Mouse (Mus musculus) intestine, embryonic 16.5 days (tissue): ENCODE results near the gene Tdo2. TPM values are rescaled to one million over a fixed set of nuclear protein-coding genes. Genes with fewer than 3 reads are reported as not detected.

ENCODE experiments used
- ATAC-seq: fragments of 200-750 bp; cut with Nextera tagmentation; 2 replicates; pipeline ENCODE4 v1.8.0; 2017; ENCODE audit warnings: moderate TSS enrichment, moderate library complexity
- H3K27ac ChIP-seq: fragments of 300-500 bp; sonication (generic); 2 replicates; pipeline ENCODE4 v1.5.1; 2014; ENCODE audit warnings: mild to moderate bottlenecking, low read length
- H3K27me3 ChIP-seq: fragments of 300-500 bp; sonication (generic); replicated peaks from 2 replicates; pipeline ENCODE4 v1.6.1; 2014; ENCODE audit warnings: low read length, control low read depth, mixed read lengths; ENCODE audit not compliant: control insufficient read depth, insufficient read depth
- H3K36me3 ChIP-seq: fragments of 300-500 bp; sonication (generic); 2 replicates; pipeline ENCODE4 v1.6.1; 2014; ENCODE audit warnings: low read length, control low read depth; ENCODE audit not compliant: control insufficient read depth, insufficient read depth
- H3K4me1 ChIP-seq: fragments of 300-500 bp; sonication (generic); 2 replicates; pipeline ENCODE4 v1.6.1; 2014; ENCODE audit warnings: low read length, control low read depth, mixed read lengths; ENCODE audit not compliant: control insufficient read depth, insufficient read depth
- H3K4me2 ChIP-seq: fragments of 300-500 bp; sonication (generic); 2 replicates; pipeline ENCODE4 v1.6.1; 2014; ENCODE audit warnings: low read depth, low read length, control low read depth
- H3K4me3 ChIP-seq: fragments of 300-500 bp; sonication (generic); 2 replicates; pipeline ENCODE4 v1.5.1; 2014; ENCODE audit warnings: mild to moderate bottlenecking, low read length
- H3K9ac ChIP-seq: fragments of 300-500 bp; sonication (generic); 2 replicates; pipeline ENCODE4 v1.6.1; 2014; ENCODE audit warnings: low read depth, low read length
- H3K9me3 ChIP-seq: fragments of 300-500 bp; sonication (generic); 2 replicates; pipeline ENCODE4 v1.6.1; 2016; ENCODE audit warnings: low read length, control low read depth; ENCODE audit not compliant: control insufficient read depth
- WGBS: fragments of 180-500 bp; shearing (Covaris S2); extraction: QIAGEN DNeasy Blood & Tissue Kit; methylation state at CpG from one replicate; pipeline ENCODE4 v1.1.7; 2014; 5-methylcytosine and 5-hydroxymethylcytosine counted together
- polyA plus RNA-seq: library from polyadenylated mRNA; unstranded; fragments of >200 nt; fragmentation: Nextera tagmentation; extraction: Ambion mirVana; gene quantifications from 2 replicates; pipeline ENCODE4 v1.2.1, GENCODE M21; 2015

Gene Tdo2
- polyA plus RNA-seq, 1 experiment from 2014 or later: 1.1 TPM

- no peak for ATAC-seq
- H3K27ac ChIP-seq: no peak overlapping the region
- no peaks in the 10 kb centered on the region for H3K27me3 ChIP-seq
- H3K4me2 ChIP-seq: no peak overlapping the region
- no peaks in the 10 kb centered on the region for H3K36me3 ChIP-seq
- H3K4me1 ChIP-seq: peaks cover 5% of the 10 kb centered on the region; the same call in 1 of the 2 replicates
- H3K9ac ChIP-seq: no peak overlapping the region
- no peaks in the 10 kb centered on the region for H3K9me3 ChIP-seq
- no peak overlapping the region for H3K4me3 ChIP-seq
- WGBS: 81% methylated on average over 2 of the region's 2 CpGs
Measured at GRCm38 (mm10) chr3:81986103-81986502, 10.1 kb upstream of the Tdo2 start.

- no peak overlapping the region for H3K4me3 ChIP-seq
- no peak overlapping the region for H3K9ac ChIP-seq
- 45% methylated on average over 1 of the region's 1 CpGs for WGBS
- H3K36me3 ChIP-seq: no peaks in the 10 kb centered on the region
- no peak overlapping the region for H3K4me2 ChIP-seq
- ATAC-seq: no peak
- no peaks in the 10 kb centered on the region for H3K27me3 ChIP-seq
- no peak overlapping the region for H3K27ac ChIP-seq
- peaks cover 5% of the 10 kb centered on the region; the same call in 1 of the 2 replicates for H3K4me1 ChIP-seq
- no peaks in the 10 kb centered on the region for H3K9me3 ChIP-seq
Measured at GRCm38 (mm10) chr3:81985100-81985499, 9.1 kb upstream of the Tdo2 start.

- Histone ChIP-seq H3K27ac (no peak overlapping the region), H3K36me3 (no peaks in the 10 kb centered on the region), H3K27me3 (no peaks in the 10 kb centered on the region), H3K4me3 (no peak overlapping the region), H3K9ac (no peak overlapping the region), H3K9me3 (no peaks in the 10 kb centered on the region), H3K4me1 (0 out of 2 replicates have a peak, but pooled peaks cover 3% of the 10 kb centered on the region), H3K4me2 (no peak overlapping the region)
- ATAC-seq: peak; percentile 72
- 75% methylated on average over 8 of the region's 8 CpGs for WGBS
Measured at GRCm38 (mm10) chr3:81983120-81983895, 7.3 kb upstream of the Tdo2 start.

- Histone ChIP-seq H3K27ac (no peak within 1 kb of the TSS), H3K36me3 (no peaks in the 10 kb centered on the region), H3K9me3 (no peaks in the 10 kb centered on the region), H3K4me3 (no peak within 1 kb of the TSS), H3K27me3 (no peaks in the 10 kb centered on the region), H3K9ac (no peak within 1 kb of the TSS), H3K4me2 (no peak within 1 kb of the TSS), H3K4me1 (0 out of 2 replicates have a peak, but pooled peaks cover 3% of the 10 kb centered on the region)
- no peak for ATAC-seq
- WGBS: 68% methylated on average over 5 of the region's 5 CpGs
Measured at GRCm38 (mm10) chr3:81981990-81982389, 6.0 kb upstream of the Tdo2 start, which contains the start of gene Asic5. TSS of gene Asic5 (plus strand) at chr3:81982290.

GRCm38 (mm10) chr3:81981576-81981975 lies 5.6 kb upstream of the Tdo2 start:
- no peak overlapping the region for H3K9ac ChIP-seq
- H3K4me1 ChIP-seq: 0 out of 2 replicates have a peak, but pooled peaks cover 3% of the 10 kb centered on the region
- H3K9me3 ChIP-seq: no peaks in the 10 kb centered on the region
- ATAC-seq: no peak
- H3K27ac ChIP-seq: no peak overlapping the region
- no peaks in the 10 kb centered on the region for H3K27me3 ChIP-seq
- 84% methylated on average over 5 of the region's 5 CpGs for WGBS
- H3K4me2 ChIP-seq: no peak overlapping the region
- H3K4me3 ChIP-seq: no peak overlapping the region
- no peaks in the 10 kb centered on the region for H3K36me3 ChIP-seq

GRCm38 (mm10) chr3:81975607-81976006 lies 395 bp downstream of the Tdo2 start:
- Histone ChIP-seq H3K27ac (no peak overlapping the region), H3K4me3 (no peak overlapping the region), H3K4me2 (no peak overlapping the region), H3K36me3 (no peaks in the 10 kb centered on the region), H3K27me3 (no peaks in the 10 kb centered on the region), H3K9ac (no peak overlapping the region), H3K4me1 (no peaks in the 10 kb centered on the region), H3K9me3 (no peaks in the 10 kb centered on the region)
- ATAC-seq: no peak
- 42% methylated on average over 4 of the region's 4 CpGs for WGBS

- Histone ChIP-seq H3K4me2 (no peak overlapping the region), H3K4me3 (no peak overlapping the region), H3K9me3 (no peaks in the 10 kb centered on the region), H3K9ac (no peak overlapping the region), H3K27me3 (no peaks in the 10 kb centered on the region), H3K4me1 (no peaks in the 10 kb centered on the region), H3K27ac (no peak overlapping the region), H3K36me3 (no peaks in the 10 kb centered on the region)
- no peak for ATAC-seq
- WGBS: 59% methylated on average over 3 of the region's 3 CpGs
Measured at GRCm38 (mm10) chr3:81964596-81964995, 11.4 kb downstream of the Tdo2 start.

GRCm38 (mm10) chr3:81963768-81964167 lies 12.2 kb downstream of the Tdo2 start:
- no peaks in the 10 kb centered on the region for H3K9me3 ChIP-seq
- WGBS: 80% methylated on average over 5 of the region's 5 CpGs

GRCm38 (mm10) chr3:81961336-81961735 lies 14.7 kb downstream of the Tdo2 start:
- Histone ChIP-seq H3K27ac (no peak overlapping the region), H3K9me3 (no peaks in the 10 kb centered on the region), H3K4me1 (no peaks in the 10 kb centered on the region), H3K4me3 (no peak overlapping the region), H3K36me3 (no peaks in the 10 kb centered on the region), H3K9ac (no peak overlapping the region), H3K27me3 (no peaks in the 10 kb centered on the region), H3K4me2 (no peak overlapping the region)
- 85% methylated on average over 5 of the region's 5 CpGs for WGBS
- ATAC-seq: no peak

More at GRCm38 (mm10) chr3:81963768-81964167, 12.2 kb downstream of the Tdo2 start:
- Histone ChIP-seq H3K4me3 (no peak overlapping the region), H3K27me3 (no peaks in the 10 kb centered on the region), H3K4me1 (no peaks in the 10 kb centered on the region), H3K27ac (no peak overlapping the region), H3K36me3 (no peaks in the 10 kb centered on the region), H3K4me2 (no peak overlapping the region), H3K9ac (no peak overlapping the region)
- no peak for ATAC-seq
